Mouse (Mus musculus) olfactory bulb, adult 2 months (tissue): Measurements from ENCODE around the gene Hdac9. TPM values are rescaled to one million over a fixed set of nuclear protein-coding genes. Genes with fewer than 3 reads are reported as not detected.

ENCODE experiments used
- H3K27ac ChIP-seq: fragments of 200-500 bp; 2 replicates; pipeline ENCODE4 v1.5.1; 2012; ENCODE audit warnings: low read depth, low read length; ENCODE audit not compliant: insufficient read depth
- H3K4me1 ChIP-seq: fragments of 200-500 bp; 2 replicates; pipeline ENCODE4 v1.6.1; 2012; ENCODE audit warnings: low read length; ENCODE audit not compliant: control insufficient read depth, insufficient read depth
- H3K4me3 ChIP-seq: fragments of 200-500 bp; 2 replicates; pipeline ENCODE4 v1.5.1; 2012; ENCODE audit warnings: mild to moderate bottlenecking, low read depth, low read length, moderate library complexity; ENCODE audit not compliant: insufficient read depth
- CTCF ChIP-seq: fragments of 200-500 bp; IDR thresholded peaks from 2 replicates; pipeline ENCODE4 v1.5.1; 2012; ENCODE audit warnings: low read depth, mild to moderate bottlenecking, low read length, moderate library complexity; ENCODE audit not compliant: insufficient read depth
- POLR2A ChIP-seq: fragments of 200-500 bp; IDR thresholded peaks from 2 replicates; pipeline ENCODE4 v1.6.1; 2012; ENCODE audit warnings: mild to moderate bottlenecking, low read depth, low read length, moderate library complexity; ENCODE audit not compliant: insufficient read depth
- WGBS: fragments of 180-500 bp; shearing (Covaris S2); methylation state at CpG from one replicate; pipeline ENCODE4 v1.1.7; 2018; 5-methylcytosine and 5-hydroxymethylcytosine counted together
- polyA plus RNA-seq: library from polyadenylated mRNA; stranded (reverse); fragments of >200 nt; gene quantifications from 2 replicates; pipeline ENCODE4 v1.2.4, GENCODE M21; 2012; ENCODE audit warnings: low replicate concordance; ENCODE audit not compliant: missing spikeins, insufficient read depth, insufficient read length

Hdac9 gene
- polyA plus RNA-seq, 1 experiment, result not detected

GRCm38 (mm10) chr12:34767226-34767775 is 149.6 kb downstream of the Hdac9 start:
- H3K4me1 ChIP-seq, result no peaks in the 10 kb centered on the region; the same call in 1 of the 2 replicates
- TF ChIP-seq CTCF (no peak), POLR2A (no peak)
- no peak overlapping the region for H3K27ac ChIP-seq
- 74% methylated on average over 6 of the region's 6 CpGs for WGBS
- no peak overlapping the region for H3K4me3 ChIP-seq

DNA sequence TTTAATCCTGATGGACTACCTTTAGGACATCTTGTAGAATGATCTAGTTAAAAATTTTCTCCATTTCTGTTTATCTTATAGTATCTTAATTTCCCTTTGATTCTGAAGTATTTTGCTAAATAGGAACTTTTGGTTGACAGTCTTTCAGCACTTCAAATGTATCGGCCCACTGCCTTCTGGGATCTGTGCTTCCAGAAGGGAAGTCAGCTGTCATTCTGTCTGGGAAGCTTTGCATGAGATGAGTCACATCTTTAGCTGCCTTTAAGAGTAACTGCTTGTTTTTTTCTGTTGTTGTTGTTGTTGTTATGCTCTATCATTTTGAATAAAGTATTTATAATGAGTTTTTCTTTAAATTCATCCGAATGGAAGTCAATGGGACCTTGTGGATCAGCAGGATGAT is 169.6 kb downstream of the Hdac9 start:
- Histone ChIP-seq H3K4me3 (no peak overlapping the region), H3K27ac (no peak overlapping the region), H3K4me1 (no peaks in the 10 kb centered on the region)
- no peak for TF ChIP-seq POLR2A
- TF ChIP-seq CTCF, result no peak
- WGBS, result 93% methylated on average over 2 of the region's 2 CpGs

GRCm38 (mm10) chr12:34725204-34725603 is 191.7 kb downstream of the Hdac9 start:
- Histone ChIP-seq H3K27ac (no peak overlapping the region), H3K4me3 (no peak overlapping the region), H3K4me1 (no peaks in the 10 kb centered on the region; the same call in 1 of the 2 replicates)
- no peak for TF ChIP-seq POLR2A
- TF ChIP-seq CTCF, result no peak
- 60% methylated on average over 5 of the region's 5 CpGs for WGBS

DNA sequence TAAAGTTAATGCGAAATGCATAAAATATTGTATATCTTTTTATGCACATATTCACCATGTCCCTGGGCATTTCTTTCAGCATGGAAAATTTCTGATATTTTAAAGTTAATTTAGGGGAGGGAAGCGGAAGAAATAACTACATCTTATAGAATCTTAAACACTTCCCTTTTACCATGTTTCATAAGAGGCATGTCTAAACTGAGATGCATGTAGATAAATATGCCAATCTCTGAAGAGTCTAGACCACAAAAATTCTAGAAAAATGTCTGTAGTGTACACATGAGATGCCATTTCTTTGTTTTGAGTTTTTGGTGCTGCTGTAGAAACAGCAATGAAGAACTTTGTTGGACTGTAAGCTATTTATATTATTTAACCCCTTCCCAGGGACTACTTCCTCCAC is 192.6 kb downstream of the Hdac9 start:
- no peak overlapping the region for H3K27ac ChIP-seq
- H3K4me1 ChIP-seq, result no peaks in the 10 kb centered on the region; the same call in 1 of the 2 replicates
- TF ChIP-seq POLR2A (no peak), CTCF (no peak)
- H3K4me3 ChIP-seq, result no peak overlapping the region
- 93% methylated on average over 2 of the region's 2 CpGs for WGBS

GRCm38 (mm10) chr12:34722831-34723490 is 193.9 kb downstream of the Hdac9 start:
- 83% methylated on average over 7 of the region's 7 CpGs for WGBS
- no peak overlapping the region for H3K27ac ChIP-seq
- H3K4me3 ChIP-seq, result no peak overlapping the region
- H3K4me1 ChIP-seq, result no peaks in the 10 kb centered on the region; the same call in 1 of the 2 replicates
- TF ChIP-seq CTCF (no peak), POLR2A (no peak)

DNA sequence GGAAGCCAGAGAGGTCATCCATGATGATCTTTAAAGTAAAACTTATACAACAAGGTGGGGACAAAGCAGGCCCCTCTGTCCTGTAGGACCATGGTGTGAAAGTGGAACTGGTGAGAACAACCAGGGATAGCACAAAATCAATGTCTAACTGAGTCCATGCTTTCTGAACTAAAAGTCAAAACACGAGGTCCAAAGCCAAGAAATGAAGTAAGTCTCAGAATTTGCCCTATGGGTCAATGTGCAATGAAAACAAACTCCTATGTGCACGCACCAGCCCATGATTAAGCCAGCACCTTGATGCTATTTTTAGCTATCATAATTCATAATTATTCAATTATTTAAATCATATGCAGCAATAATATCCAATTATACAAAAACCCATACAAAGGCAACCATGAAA is 196.0 kb downstream of the Hdac9 start:
- TF ChIP-seq POLR2A (no peak), CTCF (no peak)
- 88% methylated on average over 2 of the region's 2 CpGs for WGBS

DNA sequence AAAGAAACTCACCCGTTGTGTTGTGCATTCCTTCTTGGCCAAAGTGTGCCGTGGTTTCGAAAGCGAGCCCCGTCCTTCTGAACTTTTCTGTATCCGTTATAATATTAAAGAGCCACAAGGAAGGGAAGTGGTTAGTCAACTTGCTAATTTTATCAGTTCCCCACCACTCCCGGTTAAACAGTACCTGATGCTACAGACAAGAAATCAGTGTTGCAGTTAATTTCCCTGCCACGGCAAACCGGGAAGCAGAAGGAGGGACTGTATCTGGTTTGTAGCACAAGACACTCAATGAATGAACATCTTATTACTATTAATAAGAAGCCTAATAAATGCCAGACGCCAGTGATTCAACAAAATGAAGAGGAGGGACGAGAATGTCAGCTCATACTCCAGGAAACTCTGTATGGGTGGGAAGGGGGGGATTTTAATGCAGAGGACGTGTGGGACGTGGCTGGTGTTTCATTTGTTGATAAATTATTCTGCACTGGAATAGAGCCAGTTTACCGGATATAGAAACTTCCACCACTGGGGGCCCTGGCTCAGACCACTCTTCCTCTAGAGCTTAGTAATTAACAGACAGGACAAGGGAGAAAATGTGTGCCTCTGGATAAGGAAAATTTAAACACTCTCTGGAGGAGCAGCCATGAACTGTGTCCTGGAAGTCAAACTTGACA is 202.5 kb downstream of the Hdac9 start:
- Histone ChIP-seq H3K27ac (no peak overlapping the region), H3K4me1 (no peaks in the 10 kb centered on the region), H3K4me3 (0 out of 2 replicates have a peak overlapping the region, but pooled peaks have one; percentile 9)
- TF ChIP-seq POLR2A (no peak), CTCF (no peak)
- WGBS, result 8% methylated on average over 14 of the region's 14 CpGs

More for the DNA sequence above, 196.0 kb downstream of the Hdac9 start:
- H3K4me3 ChIP-seq, result no peak overlapping the region
- no peaks in the 10 kb centered on the region; the same call in 1 of the 2 replicates for H3K4me1 ChIP-seq
- no peak overlapping the region for H3K27ac ChIP-seq

DNA sequence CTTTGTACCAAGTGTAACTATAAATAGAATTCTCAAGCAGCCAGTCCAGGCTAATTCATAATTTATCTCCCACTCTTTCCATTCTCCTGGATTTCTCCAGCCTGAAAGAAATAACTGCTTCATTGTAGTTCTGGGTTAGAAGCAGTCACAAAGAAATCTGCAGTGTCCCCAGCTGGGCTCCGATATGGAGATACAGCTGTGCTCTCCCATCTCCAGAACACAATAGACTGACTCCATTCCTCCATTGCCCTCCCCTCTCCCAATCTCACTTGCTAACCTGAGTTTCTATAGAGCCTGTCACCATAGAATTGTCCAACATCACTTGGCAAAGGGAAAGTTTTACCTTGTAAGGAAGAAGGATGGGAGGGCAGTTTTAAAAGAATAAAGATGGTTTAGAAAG is 218.9 kb downstream of the Hdac9 start:
- no peaks in the 10 kb centered on the region for H3K4me1 ChIP-seq
- TF ChIP-seq CTCF (no peak), POLR2A (no peak)
- H3K27ac ChIP-seq, result no peak overlapping the region
- 23% methylated on average over 1 of the region's 1 CpGs for WGBS
- H3K4me3 ChIP-seq, result no peak overlapping the region

DNA sequence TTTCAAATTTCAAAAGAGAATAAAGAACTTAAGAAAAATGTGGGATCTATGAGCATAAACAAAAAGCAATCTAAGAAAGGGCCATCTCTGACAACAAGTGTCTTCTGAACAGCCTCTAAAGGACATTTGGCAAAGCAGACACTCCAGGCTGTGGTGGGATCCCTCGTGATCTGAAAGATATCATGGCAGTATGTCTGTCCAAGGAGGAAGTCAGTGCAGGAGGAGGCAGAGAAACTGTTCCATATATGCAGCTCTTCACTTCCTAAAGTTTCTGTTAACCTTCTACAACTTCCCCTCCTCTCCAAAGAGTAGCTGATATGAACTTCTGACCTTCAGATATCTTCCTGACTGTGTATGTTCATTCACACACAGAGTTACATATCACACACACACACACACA is 220.2 kb downstream of the Hdac9 start:
- whole genome bisulfite sequencing, result 90% methylated on average over 1 of the region's 1 CpGs
- TF ChIP-seq POLR2A (no peak), CTCF (no peak)
- H3K4me3 ChIP-seq, result no peak overlapping the region

More for the DNA sequence above, 220.2 kb downstream of the Hdac9 start:
- H3K27ac ChIP-seq, result no peak overlapping the region
- H3K4me1 ChIP-seq, result no peaks in the 10 kb centered on the region
